Mouse (Mus musculus): Measurements from ENCODE around the gene Mbtps2.

GRCm38 (mm10) chrX:157563794-157564193 is 34.7 kb downstream of the Mbtps2 start:
- no peak for TF ChIP-seq POLR2A (IDR thresholded peaks at IDR 0.05; ENCODE audit: borderline replicate concordance, extremely low read depth, low read depth, low read length)
- TF ChIP-seq CTCF (IDR thresholded peaks at IDR 0.05; ENCODE audit: insufficient read depth, low read length): peak; percentile 28
